Comparison of ENCODE assay signal across 7 mouse cellular contexts in the genomic region with DNA sequence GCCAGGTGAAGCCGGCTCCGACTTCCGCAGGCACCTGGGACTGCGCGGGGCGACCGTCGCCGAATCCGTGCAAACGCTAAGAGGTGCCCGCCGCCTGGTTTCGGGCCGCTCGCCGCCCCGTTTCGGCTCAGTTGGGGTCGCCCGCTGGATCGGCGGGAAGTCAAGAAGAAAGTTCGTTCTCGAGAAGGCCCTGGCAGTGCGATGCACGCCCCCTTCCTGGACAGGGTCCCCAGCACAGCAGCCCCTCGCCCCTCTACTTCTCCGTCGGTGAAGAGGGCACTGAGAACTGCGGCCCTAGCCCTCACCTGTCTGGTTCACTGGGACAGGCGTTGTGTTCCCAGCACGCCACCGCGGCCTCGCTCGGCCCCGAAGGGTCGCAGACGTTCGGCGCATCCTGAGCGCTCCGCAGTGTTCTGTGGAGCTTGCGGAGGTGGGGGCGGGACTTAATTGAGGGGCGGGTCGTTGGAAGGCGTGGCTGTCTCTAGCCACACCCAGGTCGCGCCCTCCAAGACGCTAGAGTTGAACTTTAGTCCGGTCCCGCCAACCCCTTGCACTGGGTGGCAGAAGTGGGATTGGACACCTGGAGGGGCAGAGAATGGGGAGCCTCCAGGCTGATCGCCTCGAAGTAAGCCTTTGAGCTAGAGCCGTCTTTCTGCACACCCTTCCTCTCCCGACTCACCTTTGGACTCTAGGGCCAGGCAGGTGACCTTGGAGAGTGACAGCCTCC. TPM values are rescaled to one million over a fixed set of nuclear protein-coding genes. Genes with fewer than 3 reads are reported as not detected.
DNase-seq lines count a peak whose midpoint lies in the region; ATAC-seq and TF ChIP-seq lines count a peak whose summit lies in the region.

No protein-coding gene starts in this region.

- ATAC-seq in heart, embryonic 15.5 days (replicated peaks; ENCODE audit: insufficient number of reproducible peaks, insufficient read depth, low FRiP score, low read depth) = no peak

- dilution Hi-C loops in CH12.LX (cut with MboI; ENCODE audit: extremely low pct_ligation_motif_present, extremely low pct_unique_long_range_greater_than_20kb, low sequenced_read_pairs) = no loop called here

- no peak overlapping the region for H3K9ac ChIP-seq in CH12.LX (ENCODE audit: insufficient read depth, low read depth)
- H3K9ac ChIP-seq in heart, embryonic 15.5 days = peak overlapping the region; percentile 51

- no peak overlapping the region for H3K27ac ChIP-seq in CH12.LX (ENCODE audit: insufficient read depth, low read depth)
- H3K27ac ChIP-seq in bone marrow, adult 2 months (ENCODE audit: control insufficient read depth, insufficient read depth, low read depth, low read length, poor library complexity) = peak overlapping the region; percentile 43; the same call in 1 of the 2 replicates
- H3K27ac ChIP-seq in heart, embryonic 15.5 days = no peak overlapping the region

- H3K27me3 ChIP-seq in CH12.LX (replicated peaks) = no peaks in the 10 kb centered on the region
- H3K27me3 ChIP-seq in heart, embryonic 15.5 days = peaks cover 28% of the 10 kb centered on the region

- peak overlapping the region in 2 of 3 experiments; percentile 41 to 65 for H3K4me3 ChIP-seq in CH12.LX (replicated peaks in 1 of 3; ENCODE audit: low read depth in 2 of 3, low read length in 2 of 3, poor library complexity in 1 of 3)
- H3K4me3 ChIP-seq in bone marrow, adult 2 months (replicated peaks; ENCODE audit: control insufficient read depth, low read depth, low read length) = peak overlapping the region; percentile 85
- H3K4me3 ChIP-seq in heart, embryonic 15.5 days = peak overlapping the region; percentile 50

- TF ChIP-seq POLR2A in CH12.LX (IDR thresholded peaks at IDR 0.05; ENCODE audit: low read depth, low read length) = no peak
- TF ChIP-seq POLR2A in bone marrow, adult 2 months (IDR thresholded peaks at IDR 0.05; ENCODE audit: borderline replicate concordance, control insufficient read depth, low read depth, low read length) = peak; percentile 49; the same call in 1 of the 2 replicates

- H3K4me2 ChIP-seq in CH12.LX (ENCODE audit: insufficient read depth, low read depth, poor library complexity, severe bottlenecking) = peak overlapping the region; percentile 74
- H3K4me2 ChIP-seq in heart, embryonic 15.5 days = peak overlapping the region; percentile 87

- WGBS in bone marrow, adult 2 months = 2% methylated on average over 58 of the region's 58 CpGs
- 2% methylated on average over 57 of the region's 58 CpGs for WGBS in heart, embryonic 15.5 days

- H3K79me2 ChIP-seq in CH12.LX (replicated peaks; ENCODE audit: control insufficient read depth, extremely low read depth, insufficient read depth, poor library complexity, severe bottlenecking) = no peaks in the 10 kb centered on the region

- in situ Hi-C loops in CH12.LX (cut with MboI; ENCODE audit: low pct_ligation_motif_present, low pct_unique_long_range_greater_than_20kb, low sequenced_read_pairs) = no loop called here

- no peak for TF ChIP-seq CTCF in CH12.LX (conservative IDR thresholded peaks at IDR 0.05 in 1 of 2, IDR thresholded peaks at IDR 0.05 in 1 of 2; ENCODE audit: low read depth in 2 of 2, low read length in 2 of 2)
- TF ChIP-seq CTCF in bone marrow, adult 2 months (IDR thresholded peaks at IDR 0.05; ENCODE audit: control insufficient read depth, insufficient read depth, low read length) = no peak

- no peak for TF ChIP-seq EP300 in CH12.LX (IDR thresholded peaks at IDR 0.05; ENCODE audit: low read length)

- no peaks in the 10 kb centered on the region for H3K36me3 ChIP-seq in CH12.LX (replicated peaks in 1 of 2; ENCODE audit: control insufficient read depth in 1 of 2, insufficient read depth in 1 of 2, low read length in 1 of 2)
- no peaks in the 10 kb centered on the region for H3K36me3 ChIP-seq in heart, embryonic 15.5 days

- TF ChIP-seq RAD21 in CH12.LX (IDR thresholded peaks at IDR 0.05; ENCODE audit: low read depth, low read length) = no peak

- peaks cover 34 to 58% of the 10 kb centered on the region in 2 experiments for H3K4me1 ChIP-seq in CH12.LX (ENCODE audit: control insufficient read depth in 1 of 2, insufficient read depth in 2 of 2)
- peaks cover 13% of the 10 kb centered on the region for H3K4me1 ChIP-seq in bone marrow, adult 2 months (ENCODE audit: control insufficient read depth, insufficient read depth, low read length)
- peaks cover 28% of the 10 kb centered on the region for H3K4me1 ChIP-seq in heart, embryonic 15.5 days (replicated peaks)

- no peak for DNase-seq in CH12.LX (ENCODE audit: extremely low read depth)
- DNase-seq in kidney, postnatal 25 days = peak; percentile 79 to 93
- DNase-seq in mesoderm, embryonic 11.5 days (ENCODE audit: low read depth, low spot score) = peak; percentile 51
- peak; percentile 64 to 68 for DNase-seq in spleen, postnatal 36 days (ENCODE audit: low spot score in 2 of 2)
- DNase-seq in cerebellum, adult 11-12 months = no peak

- H3K9me3 ChIP-seq in CH12.LX (replicated peaks; ENCODE audit: low read length) = peaks cover 15% of the 10 kb centered on the region
- no peaks in the 10 kb centered on the region for H3K9me3 ChIP-seq in heart, embryonic 15.5 days (replicated peaks)

TF ChIP-seq in CH12.LX, 34 proteins besides CTCF, POLR2A, EP300 and RAD21:
- TF ChIP-seq SIN3A (IDR thresholded peaks at IDR 0.05; ENCODE audit: low read length) (no peak), NRF1 (IDR thresholded peaks at IDR 0.05; ENCODE audit: low read depth, low read length) (no peak), JUN (IDR thresholded peaks at IDR 0.05; ENCODE audit: insufficient read depth, low read depth, low read length) (no peak), RCOR1 (conservative IDR thresholded peaks at IDR 0.05; ENCODE audit: low read depth, low read length) (no peak), MEF2A (IDR thresholded peaks at IDR 0.05; ENCODE audit: borderline replicate concordance, low read depth, low read length) (no peak), CHD2 (IDR thresholded peaks at IDR 0.05; ENCODE audit: low read length) (no peak), ZKSCAN1 (IDR thresholded peaks at IDR 0.05; ENCODE audit: borderline replicate concordance, low read depth, low read length) (no peak), JUND (conservative IDR thresholded peaks at IDR 0.05; ENCODE audit: low read depth, low read length) (no peak)

RNA-seq across cellular contexts. Expression of gene Susd3, which starts 0.6 kb away (rescaled TPM):
- 7.7 and 12.0 TPM in 2 replicates for total RNA-seq in CH12.LX (2012; rRNA removed)
- 19.0 and 24.2 TPM in 2 replicates for total RNA-seq in CH12.LX (2014; rRNA removed)
- 6.0 and 8.2 TPM in 2 replicates for polyA plus RNA-seq in CH12.LX (2012; ENCODE audit: insufficient read length, low read depth)
- 3.0 and 10.2 TPM in 2 replicates for polyA plus RNA-seq in bone marrow, adult 2 months (2011; ENCODE audit: insufficient read depth, insufficient read length, low replicate concordance, missing spikeins)
- polyA plus RNA-seq in heart, embryonic 15.5 days (2015; fragmentation: Nextera tagmentation; extraction: Ambion mirVana) = 1.6 and 2.5 TPM in 2 replicates

RNA-seq across cellular contexts. Expression of gene Card19, which starts 32.1 kb away (rescaled TPM):
- 4.9 and 5.2 TPM in 2 replicates for total RNA-seq in CH12.LX (2012; rRNA removed)
- 3.8 and 3.9 TPM in 2 replicates for total RNA-seq in CH12.LX (2014; rRNA removed)
- 5.7 and 9.3 TPM in 2 replicates for polyA plus RNA-seq in CH12.LX (2012; ENCODE audit: insufficient read length, low read depth)
- polyA plus RNA-seq in bone marrow, adult 2 months (2011; ENCODE audit: insufficient read depth, insufficient read length, low replicate concordance, missing spikeins) = 27.5 and 41.1 TPM in 2 replicates
- polyA plus RNA-seq in heart, embryonic 15.5 days (2015; fragmentation: Nextera tagmentation; extraction: Ambion mirVana) = 121 and 126 TPM in 2 replicates

Comparison
In these comparisons a context has a peak if more than half of its experiments do, and no peak if none do; other contexts are left out.
1. DNase-seq: peak in kidney, postnatal 25 days (2 of 2), mesoderm, embryonic 11.5 days (single experiment) and spleen, postnatal 36 days (2 of 2); none in CH12.LX (single experiment) and cerebellum, adult 11-12 months (single experiment).
2. Peak in every context shown above with its lines, with median percentiles within 50 percentile points of each other: H3K4me3 ChIP-seq.